Mouse (Mus musculus) CD4-positive, CD25-positive, alpha-beta regulatory T cell, adult 9 weeks (primary cell): Measurements from ENCODE around the gene Mroh3. TPM values are rescaled to one million over a fixed set of nuclear protein-coding genes. Genes with fewer than 3 reads are reported as not detected.

Experiments used
- polyA plus RNA-seq: library from polyadenylated mRNA; unstranded; fragments of 100-300 nt; shearing (Covaris generic); gene quantifications from one replicate; pipeline ENCODE4 v1.2.1, GENCODE M21; 2017

Mroh3 gene
- not detected for polyA plus RNA-seq

DNA sequence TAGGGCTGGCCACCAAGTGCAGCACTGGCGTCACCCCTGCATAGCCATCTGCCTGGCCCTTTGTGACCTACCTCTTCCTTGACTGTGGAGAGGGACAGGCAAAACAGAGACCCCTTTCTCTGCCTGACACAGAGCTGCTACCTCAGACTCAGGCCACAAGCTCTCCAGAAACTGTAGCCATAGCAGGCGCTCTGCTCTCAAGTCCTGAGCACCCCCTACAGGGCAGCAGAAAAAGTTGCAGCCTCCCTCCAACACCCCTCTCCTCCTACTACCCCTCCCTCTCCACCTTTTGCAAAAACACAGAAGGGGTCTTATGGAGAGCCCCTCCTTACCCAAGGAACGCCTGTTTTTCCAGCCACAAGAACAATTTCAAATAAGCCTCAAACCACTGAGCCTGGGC is at the start of gene Mroh3:
TSS of gene Mroh3 (minus strand) at position 26 of the 400 bp plus-strand sequence.

DNA sequence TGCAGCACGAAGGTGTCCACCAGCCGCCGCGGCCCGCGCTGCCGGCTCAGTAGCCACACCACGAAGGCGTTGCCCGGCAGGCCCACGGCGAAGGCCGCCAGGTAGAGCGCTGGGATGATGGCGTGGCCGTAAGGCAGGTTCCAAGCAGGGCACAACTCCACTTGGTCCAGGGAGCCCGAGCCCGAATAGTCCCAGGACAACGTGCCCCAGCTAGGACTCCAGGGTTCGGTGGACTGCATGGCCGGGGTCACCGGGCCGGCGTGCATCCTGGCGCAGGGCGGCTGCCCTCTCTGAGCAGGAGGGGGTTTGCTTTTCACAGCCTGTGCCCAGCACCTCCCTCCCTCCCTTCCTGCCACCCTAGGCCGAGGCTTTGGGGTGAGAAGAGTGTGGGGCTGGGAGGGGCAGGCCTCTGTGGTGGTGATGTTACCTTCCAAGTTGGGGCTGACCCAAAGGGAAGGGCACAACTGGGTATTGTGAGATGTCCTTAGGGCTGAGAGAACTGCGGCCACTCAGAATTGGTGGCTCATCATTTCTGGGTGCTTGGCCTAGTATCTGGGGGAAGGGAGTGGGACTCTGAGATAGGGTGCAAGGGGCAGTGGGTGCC is 48.1 kb upstream of the Mroh3 start, which contains the start of gene Gpr25:
TSS of gene Gpr25 (minus strand) at position 239 of the 604 bp plus-strand sequence.

DNA sequence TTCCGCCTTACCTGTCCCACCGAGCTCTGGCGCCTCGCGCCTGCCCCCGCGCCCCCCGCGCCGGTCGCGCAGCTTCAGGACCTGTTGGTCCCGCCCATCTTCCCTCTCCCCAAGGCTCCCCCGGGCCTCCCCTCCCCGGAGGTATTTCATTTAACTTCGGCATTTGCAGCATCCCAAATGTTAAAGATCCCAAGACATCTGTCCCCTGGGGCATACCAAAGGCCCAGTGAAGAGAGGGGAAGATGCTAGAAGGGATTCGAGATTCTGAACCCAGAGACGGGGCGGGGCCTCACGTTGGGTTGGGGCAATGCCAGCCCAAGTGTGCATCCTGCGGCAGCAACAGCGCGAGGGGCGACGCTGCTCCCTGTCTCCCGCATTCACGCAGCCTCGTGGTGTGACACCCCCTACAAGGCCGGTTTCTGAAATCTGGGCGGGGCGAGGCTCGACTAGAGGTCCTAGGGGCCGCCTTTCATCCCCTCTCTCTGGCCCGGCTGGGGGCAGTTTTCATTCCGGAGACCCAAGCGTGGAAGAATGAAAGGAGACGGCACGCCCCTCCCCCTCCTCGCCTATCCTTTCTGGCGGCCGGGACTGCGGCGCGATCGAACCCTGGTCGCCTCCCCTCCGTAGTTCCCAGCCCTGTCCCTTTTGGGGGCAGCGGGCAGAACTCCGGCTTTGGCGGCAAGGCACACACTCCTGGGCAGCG is 21.4 kb upstream of the Mroh3 start, which contains the start of gene Inava:
TSS of gene Inava (minus strand) at position 373 of the 703 bp plus-strand sequence.

Other genes with a start within 250 kb of the Mroh3 start
- not detected for gene Igfn1, start 206.5 kb downstream of the Mroh3 start, polyA plus RNA-seq
- 50.1 TPM for gene Tmem9, start 204.7 kb downstream of the Mroh3 start, polyA plus RNA-seq
- not detected for gene Ascl5, start 162.0 kb downstream of the Mroh3 start, polyA plus RNA-seq
- gene Cacna1s, start 160.1 kb downstream of the Mroh3 start, polyA plus RNA-seq, result 3.3 TPM
- gene Kif21b, start 81.4 kb downstream of the Mroh3 start, polyA plus RNA-seq, result 40.3 TPM
- not detected for gene Inava, start 21.4 kb upstream of the Mroh3 start, polyA plus RNA-seq
- not detected for gene Gpr25, start 48.0 kb upstream of the Mroh3 start, polyA plus RNA-seq
- 2.4 TPM for gene Camsap2, start 133.3 kb upstream of the Mroh3 start, polyA plus RNA-seq
- gene Ddx59, start 202.4 kb upstream of the Mroh3 start, polyA plus RNA-seq, result 19.3 TPM